Mouse (Mus musculus) MEL (cell line): Measurements from ENCODE around the gene Inpp4b.

Source experiments
- CTCF ChIP-seq, 3 experiments: IDR thresholded peaks in 2 of 3; conservative IDR thresholded peaks in 1 of 3; 2 replicates each; pipeline ENCODE4 v1.5.1; 2011 to 2012; ENCODE audit warnings: low read length in 3 of 3, low read depth in 2 of 3, mild to moderate bottlenecking in 2 of 3, improper control_type of control experiment in 1 of 3, inconsistent platforms in 1 of 3, mixed read lengths in 1 of 3, moderate library complexity in 1 of 3; ENCODE audit not compliant: control insufficient read depth in 1 of 3, insufficient read depth in 1 of 3, poor library complexity in 1 of 3, severe bottlenecking in 1 of 3
- EP300 ChIP-seq, 2 experiments: IDR thresholded peaks; 2 replicates each; pipeline ENCODE4 v1.6.1; 2011; ENCODE audit warnings: improper control_type of control experiment in 2 of 2, low read length in 2 of 2, low read depth in 1 of 2, mild to moderate bottlenecking in 1 of 2
- ETS1 ChIP-seq: IDR thresholded peaks from 2 replicates; pipeline ENCODE4 v1.6.1; 2012; ENCODE audit warnings: low read depth, mild to moderate bottlenecking, inconsistent platforms, low read length, improper control_type of control experiment, moderate library complexity
- KAT2A ChIP-seq: conservative IDR thresholded peaks from 2 replicates; pipeline ENCODE4 v1.6.1; 2012; ENCODE audit warnings: low read depth, low read length, improper control_type of control experiment, inconsistent platforms
- MEF2A ChIP-seq: IDR thresholded peaks from 2 replicates; pipeline ENCODE4 v1.6.1; 2014; ENCODE audit warnings: low read depth, mild to moderate bottlenecking, inconsistent platforms, low read length, improper control_type of control experiment; ENCODE audit not compliant: poor library complexity, insufficient replicate concordance, severe bottlenecking; ENCODE audit errors: extremely low read depth
- MXI1 ChIP-seq: IDR thresholded peaks from 2 replicates; pipeline ENCODE4 v1.6.1; 2011; ENCODE audit warnings: mild to moderate bottlenecking, low read depth, low read length, improper control_type of control experiment
- MYC ChIP-seq: IDR thresholded peaks from 2 replicates; pipeline ENCODE4 v1.6.1; 2011; ENCODE audit warnings: low read depth, mild to moderate bottlenecking, low read length, improper control_type of control experiment, moderate library complexity
- POLR2A ChIP-seq, 2 experiments: IDR thresholded peaks; 2 replicates each; pipeline ENCODE4 v1.6.1; 2011 to 2012; ENCODE audit warnings: low read length in 2 of 2, mild to moderate bottlenecking in 2 of 2, control low read depth in 1 of 2, improper control_type of control experiment in 1 of 2, low read depth in 1 of 2, moderate library complexity in 1 of 2; ENCODE audit not compliant: control insufficient read depth in 1 of 2, insufficient read depth in 1 of 2, poor library complexity in 1 of 2
- POLR2AphosphoS2 ChIP-seq: IDR thresholded peaks from 2 replicates; pipeline ENCODE4 v1.6.1; 2011; ENCODE audit warnings: low read length, improper control_type of control experiment
- RAD21 ChIP-seq: IDR thresholded peaks from 2 replicates; pipeline ENCODE4 v1.6.1; 2011; ENCODE audit warnings: mild to moderate bottlenecking, low read depth, low read length, improper control_type of control experiment
- RCOR1 ChIP-seq: IDR thresholded peaks from 2 replicates; pipeline ENCODE4 v1.6.1; 2012; ENCODE audit warnings: low read depth, mild to moderate bottlenecking, inconsistent platforms, low read length, improper control_type of control experiment
- USF2 ChIP-seq, 2 experiments: IDR thresholded peaks; 2 replicates each; pipeline ENCODE4 v1.6.1; 2011 to 2012; ENCODE audit warnings: improper control_type of control experiment in 2 of 2, low read length in 2 of 2, borderline replicate concordance in 1 of 2, inconsistent platforms in 1 of 2, low read depth in 1 of 2, mild to moderate bottlenecking in 1 of 2; ENCODE audit not compliant: insufficient read depth in 1 of 2

GRCm38 (mm10) chr8:81360518-81360917, 18.2 kb downstream of the Inpp4b start:
- TF ChIP-seq POLR2A (IDR thresholded peaks at IDR 0.05; ENCODE audit: control insufficient read depth in 1 of 2, insufficient read depth in 1 of 2, low read depth in 1 of 2, low read length in 2 of 2, poor library complexity in 1 of 2) (no peak), RAD21 (no peak), POLR2AphosphoS2 (no peak), MYC (no peak), MEF2A (no peak), EP300 (IDR thresholded peaks at IDR 0.05; ENCODE audit: low read depth in 1 of 2, low read length in 2 of 2) (no peak), CTCF (IDR thresholded peaks at IDR 0.05 in 2 of 3, conservative IDR thresholded peaks at IDR 0.05 in 1 of 3; ENCODE audit: control insufficient read depth in 1 of 3, insufficient read depth in 1 of 3, low read depth in 2 of 3, low read length in 3 of 3, poor library complexity in 1 of 3, severe bottlenecking in 1 of 3) (no peak), MXI1 (no peak), USF2 (IDR thresholded peaks at IDR 0.05; ENCODE audit: borderline replicate concordance in 1 of 2, insufficient read depth in 1 of 2, low read depth in 1 of 2, low read length in 2 of 2) (no peak), ETS1 (no peak), KAT2A (no peak), RCOR1 (no peak)
